Mouse (Mus musculus) lung, embryonic 14.5 days (tissue): Measurements from ENCODE around the gene Nanos3. TPM values are rescaled to one million over a fixed set of nuclear protein-coding genes. Genes with fewer than 3 reads are reported as not detected.

Source experiments
- ATAC-seq: fragments of 200-750 bp; cut with Nextera tagmentation; 2 replicates; pipeline ENCODE4 v1.8.0; 2017; ENCODE audit warnings: mild to moderate bottlenecking, moderate TSS enrichment, moderate library complexity; ENCODE audit not compliant: insufficient read depth
- DNase-seq: peaks from one replicate; pipeline ENCODE4 v3.0.0-alpha.2; 2015
- H3K27ac ChIP-seq: fragments of 300-500 bp; sonication (generic); 2 replicates; pipeline ENCODE4 v1.5.1; 2014; ENCODE audit warnings: low read depth, mild to moderate bottlenecking, moderate library complexity
- H3K27me3 ChIP-seq: fragments of 300-500 bp; sonication (generic); 2 replicates; pipeline ENCODE4 v1.6.1; 2014; ENCODE audit warnings: low read length, control low read depth; ENCODE audit not compliant: insufficient read depth
- H3K36me3 ChIP-seq: fragments of 300-500 bp; sonication (generic); 2 replicates; pipeline ENCODE4 v1.6.1; 2014; ENCODE audit warnings: control low read depth; ENCODE audit not compliant: insufficient read depth
- H3K4me1 ChIP-seq: fragments of 300-500 bp; sonication (generic); 2 replicates; pipeline ENCODE4 v1.6.1; 2014; ENCODE audit warnings: antibody characterized with exemption, control low read depth; ENCODE audit not compliant: insufficient read depth
- H3K4me2 ChIP-seq: fragments of 300-500 bp; sonication (generic); 2 replicates; pipeline ENCODE4 v1.6.1; 2014; ENCODE audit warnings: mild to moderate bottlenecking
- H3K4me3 ChIP-seq: fragments of 300-500 bp; sonication (generic); 2 replicates; pipeline ENCODE4 v1.5.1; 2014; ENCODE audit warnings: low read depth, low read length
- H3K9ac ChIP-seq: fragments of 300-500 bp; sonication (generic); 2 replicates; pipeline ENCODE4 v1.6.1; 2014
- H3K9me3 ChIP-seq: fragments of 300-500 bp; sonication (generic); 2 replicates; pipeline ENCODE4 v1.6.1; 2016; ENCODE audit warnings: low read depth, low read length, control low read depth
- CTCF ChIP-seq: IDR thresholded peaks from 2 replicates; pipeline ENCODE4 v1.5.1; 2016; ENCODE audit warnings: antibody characterized with exemption, low read depth
- WGBS: fragments of 180-500 bp; shearing (Covaris S2); extraction: QIAGEN DNeasy Blood & Tissue Kit; methylation state at CpG from one replicate; pipeline ENCODE4 v1.1.7; 2014; 5-methylcytosine and 5-hydroxymethylcytosine counted together
- polyA plus RNA-seq: library from polyadenylated mRNA; unstranded; fragments of >200 nt; fragmentation: Nextera tagmentation; extraction: Ambion mirVana; gene quantifications from 2 replicates; pipeline ENCODE4 v1.2.1, GENCODE M21; 2014

The Nanos3 gene
- polyA plus RNA-seq, 1 experiment from 2014 or later, result 2.8 TPM

DNA sequence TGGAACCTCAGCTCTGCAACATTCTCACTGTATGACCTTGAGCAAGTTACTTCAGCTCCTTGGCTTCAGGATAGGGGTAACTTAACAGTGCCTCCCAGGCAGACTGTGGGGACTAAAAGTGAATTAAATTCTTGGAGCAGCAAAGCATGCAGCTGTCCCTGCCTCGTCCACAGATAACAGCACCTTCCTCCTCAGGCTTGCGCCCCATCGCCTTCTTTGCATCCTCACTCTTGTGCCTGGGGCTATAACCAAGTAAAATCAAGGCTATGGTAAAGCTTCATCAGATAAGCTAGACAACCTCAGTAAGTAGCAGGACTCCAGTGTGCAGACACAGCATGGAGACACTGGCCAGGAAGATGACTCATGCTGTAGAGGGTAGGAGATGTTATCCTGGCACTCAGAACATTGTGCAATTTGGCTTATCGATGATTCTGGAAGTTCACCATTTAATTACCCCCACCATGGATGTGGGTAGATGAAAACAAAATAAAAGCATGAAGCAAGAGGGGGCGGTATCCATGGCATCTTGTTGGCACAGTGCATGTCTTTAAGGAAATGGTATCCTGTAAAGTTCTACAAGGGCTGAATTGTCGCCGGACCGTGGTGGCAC, 40.3 kb downstream of the Nanos3 start:
- TF ChIP-seq CTCF, result no peak
- WGBS, result 92% methylated on average over 8 of the region's 8 CpGs
- H3K9me3 ChIP-seq, result no peaks in the 10 kb centered on the region
- H3K4me1 ChIP-seq, result peaks cover 11% of the 10 kb centered on the region
- no peak overlapping the region for H3K9ac ChIP-seq
- no peak for ATAC-seq
- H3K4me2 ChIP-seq, result no peak overlapping the region
- peaks cover 48% of the 10 kb centered on the region for H3K36me3 ChIP-seq
- DNase-seq, result no peak
- no peak overlapping the region for H3K27ac ChIP-seq
- H3K4me3 ChIP-seq, result no peak overlapping the region
- H3K27me3 ChIP-seq, result no peaks in the 10 kb centered on the region

DNA sequence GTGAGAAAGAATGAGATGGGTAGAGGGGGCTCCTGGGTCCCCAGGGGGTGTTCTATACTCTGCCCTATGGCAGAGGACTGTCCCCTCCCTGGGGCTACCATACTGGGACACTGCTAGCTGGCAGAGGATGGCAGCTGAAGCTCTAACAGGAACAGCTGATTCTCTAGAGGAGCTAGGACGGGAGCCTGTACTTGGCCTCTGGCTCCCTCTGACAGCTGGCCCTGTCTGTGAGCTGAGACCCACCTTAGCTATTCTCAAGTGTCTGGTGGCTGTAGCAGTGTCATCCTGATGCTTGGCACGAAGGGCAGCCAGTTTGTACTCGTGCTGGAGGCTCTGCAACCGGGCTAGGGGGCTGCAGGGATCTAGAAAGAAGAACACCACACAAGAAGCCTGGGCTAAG, 44.2 kb downstream of the Nanos3 start:
- DNase-seq (no peak), ATAC-seq (no peak)
- H3K4me2 ChIP-seq, result no peak overlapping the region
- no peaks in the 10 kb centered on the region for H3K27me3 ChIP-seq
- no peak overlapping the region for H3K4me3 ChIP-seq
- H3K9me3 ChIP-seq, result no peaks in the 10 kb centered on the region
- no peak overlapping the region for H3K27ac ChIP-seq
- no peak overlapping the region for H3K9ac ChIP-seq
- no peak for TF ChIP-seq CTCF
- WGBS, result 81% methylated on average over 4 of the region's 4 CpGs
- peaks cover 87% of the 10 kb centered on the region for H3K36me3 ChIP-seq
- no peaks in the 10 kb centered on the region for H3K4me1 ChIP-seq

DNA sequence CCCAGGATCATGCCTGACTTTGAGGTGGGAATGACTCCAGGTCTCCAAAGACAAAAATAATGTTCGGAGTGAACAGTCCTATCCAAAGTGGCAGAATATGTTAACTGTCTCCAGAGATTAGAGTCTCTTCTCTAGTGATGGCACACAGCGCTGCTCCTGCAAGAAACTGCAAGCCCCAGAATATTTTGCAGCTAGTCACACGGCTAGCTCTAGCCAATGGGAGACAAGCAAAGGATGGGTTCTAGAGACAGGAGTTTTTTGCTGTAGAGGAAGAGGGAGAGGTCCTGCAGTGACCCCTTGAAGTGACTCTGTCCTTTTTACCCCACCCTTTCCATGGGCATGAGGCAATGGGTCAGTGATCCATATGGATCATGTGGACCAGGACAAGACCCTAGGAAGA, 47.2 kb downstream of the Nanos3 start:
- WGBS, result 89% methylated on average over 3 of the region's 3 CpGs
- Histone ChIP-seq H3K4me3 (no peak overlapping the region), H3K4me1 (no peaks in the 10 kb centered on the region), H3K27me3 (no peaks in the 10 kb centered on the region), H3K9me3 (no peaks in the 10 kb centered on the region), H3K4me2 (no peak overlapping the region), H3K9ac (no peak overlapping the region), H3K36me3 (peaks cover 97% of the 10 kb centered on the region), H3K27ac (no peak overlapping the region)
- TF ChIP-seq CTCF, result no peak
- DNase-seq (no peak), ATAC-seq (no peak)

GRCm38 (mm10) chr8:84132225-84132624, 52.8 kb downstream of the Nanos3 start:
- Histone ChIP-seq H3K9me3 (no peaks in the 10 kb centered on the region), H3K4me1 (0 out of 2 replicates have a peak, but pooled peaks cover 4% of the 10 kb centered on the region), H3K27ac (no peak overlapping the region), H3K27me3 (no peaks in the 10 kb centered on the region), H3K36me3 (peaks cover 54% of the 10 kb centered on the region), H3K4me2 (no peak overlapping the region), H3K9ac (no peak overlapping the region), H3K4me3 (no peak overlapping the region)
- 78% methylated on average over 8 of the region's 8 CpGs for WGBS
- no peak for TF ChIP-seq CTCF
- ATAC-seq (no peak), DNase-seq (no peak)

DNA sequence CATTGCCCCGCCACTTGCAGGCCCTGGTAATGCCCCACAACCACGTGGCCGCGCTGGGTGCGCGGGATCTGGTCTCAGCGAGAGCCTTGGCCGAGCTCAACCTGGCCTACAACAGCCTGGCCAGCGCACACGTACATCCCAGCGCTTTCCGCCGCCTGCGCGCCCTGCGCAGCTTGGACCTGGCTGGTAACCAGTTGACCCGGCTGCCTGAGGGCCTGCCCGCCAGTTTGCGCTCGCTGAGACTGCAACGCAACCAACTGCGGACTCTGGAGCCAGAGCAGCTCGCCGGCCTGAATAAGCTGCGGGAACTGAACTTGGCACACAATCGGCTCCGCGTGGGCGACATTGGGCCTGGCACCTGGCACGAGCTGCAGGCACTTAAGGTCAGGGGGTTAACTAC, 54.2 kb downstream of the Nanos3 start:
- Histone ChIP-seq H3K36me3 (peaks cover 40% of the 10 kb centered on the region), H3K9me3 (no peaks in the 10 kb centered on the region), H3K4me2 (no peak overlapping the region), H3K4me1 (0 out of 2 replicates have a peak, but pooled peaks cover 4% of the 10 kb centered on the region), H3K9ac (no peak overlapping the region; the same call in 1 of the 2 replicates), H3K4me3 (no peak overlapping the region), H3K27ac (no peak overlapping the region), H3K27me3 (no peaks in the 10 kb centered on the region)
- no peak for DNase-seq
- TF ChIP-seq CTCF, result no peak
- WGBS, result 42% methylated on average over 30 of the region's 30 CpGs
- no peak for ATAC-seq

DNA sequence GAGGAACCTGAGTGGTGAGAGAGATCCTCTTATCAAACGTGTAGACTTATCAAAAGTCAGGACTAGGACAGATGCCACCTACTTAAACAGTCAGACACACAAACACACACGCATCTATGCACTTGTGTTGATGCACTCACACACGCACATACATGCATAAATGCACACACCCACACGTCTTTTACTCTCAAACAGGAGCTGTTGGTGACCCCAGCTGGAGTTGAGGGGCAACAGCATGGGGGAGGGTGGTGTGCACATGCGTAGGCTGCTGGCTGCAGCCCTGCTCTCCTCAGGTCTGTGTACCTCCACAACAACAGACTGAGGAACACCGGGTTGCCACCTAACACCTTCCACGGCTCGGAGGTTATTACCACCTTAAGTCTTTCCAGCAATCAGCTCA, 56.7 kb downstream of the Nanos3 start:
- Histone ChIP-seq H3K4me1 (0 out of 2 replicates have a peak, but pooled peaks cover 4% of the 10 kb centered on the region), H3K9me3 (no peaks in the 10 kb centered on the region), H3K4me3 (no peak overlapping the region), H3K36me3 (peaks cover 17% of the 10 kb centered on the region), H3K27ac (no peak overlapping the region), H3K9ac (no peak overlapping the region), H3K4me2 (no peak overlapping the region), H3K27me3 (no peaks in the 10 kb centered on the region)
- WGBS, result 44% methylated on average over 8 of the region's 8 CpGs
- ATAC-seq (no peak), DNase-seq (peak; percentile 21)
- peak; percentile 10; the same call in 1 of the 2 replicates for TF ChIP-seq CTCF

GRCm38 (mm10) chr8:84127202-84127901, 57.7 kb downstream of the Nanos3 start:
- peak; percentile 52 for DNase-seq
- Histone ChIP-seq H3K9me3 (no peaks in the 10 kb centered on the region), H3K36me3 (0 out of 2 replicates have a peak, but pooled peaks cover 8% of the 10 kb centered on the region), H3K4me3 (no peak overlapping the region), H3K27me3 (no peaks in the 10 kb centered on the region), H3K4me1 (0 out of 2 replicates have a peak, but pooled peaks cover 4% of the 10 kb centered on the region), H3K9ac (no peak overlapping the region), H3K4me2 (no peak overlapping the region; the same call in 1 of the 2 replicates), H3K27ac (no peak overlapping the region)
- peak; percentile 45 for ATAC-seq
- WGBS, result 43% methylated on average over 17 of the region's 17 CpGs
- TF ChIP-seq CTCF, result no peak
